Mouse (Mus musculus) layer of hippocampus, adult 11-12 months (tissue): ENCODE measurements at regions not wholly inside any gene's neighbourhood (a gene's known extent, or its start where the extent isn't known, plus 50 kb on each side); places are given as distances from the start of the nearest gene placed in this dataset.

Experiments used
- DNase-seq: peaks from one replicate; pipeline ENCODE4 v3.0.0; 2022; ENCODE audit warnings: low spot score

- no peak for DNase-seq
Measured at GRCm38 (mm10) chr1:137635781-137636180, 539.7 kb downstream of the Ptprc start.

GRCm38 (mm10) chr1:137631546-137631945 lies 544.0 kb downstream of the Ptprc start:
- DNase-seq = no peak

- no peak for DNase-seq
Measured at GRCm38 (mm10) chr1:137620672-137621071, 554.8 kb downstream of the Ptprc start.

- DNase-seq = peak; percentile 41
Measured at GRCm38 (mm10) chr1:137618231-137618630, 557.3 kb downstream of the Ptprc start.

- DNase-seq = peak; percentile 21
Measured at GRCm38 (mm10) chr1:137617513-137617912, 558.0 kb downstream of the Ptprc start.

- no peak for DNase-seq
Measured at GRCm38 (mm10) chr1:137606716-137607115, 568.8 kb downstream of the Ptprc start.

- DNase-seq = no peak
Measured at GRCm38 (mm10) chr1:137605890-137606663, 569.4 kb downstream of the Ptprc start.

GRCm38 (mm10) chr1:137593732-137594131 lies 581.8 kb downstream of the Ptprc start:
- DNase-seq = no peak

GRCm38 (mm10) chr1:137591891-137592290 lies 583.6 kb downstream of the Ptprc start:
- DNase-seq = no peak

- no peak for DNase-seq
Measured at GRCm38 (mm10) chr1:137591295-137591694, 584.2 kb downstream of the Ptprc start.

- no peak for DNase-seq
Measured at GRCm38 (mm10) chr1:137588304-137589300, 586.9 kb downstream of the Ptprc start.

GRCm38 (mm10) chr1:137587481-137588228 lies 587.9 kb downstream of the Ptprc start:
- DNase-seq = no peak

GRCm38 (mm10) chr1:137584696-137585095 lies 590.8 kb downstream of the Ptprc start:
- DNase-seq = no peak

GRCm38 (mm10) chr1:137584104-137584675 lies 591.3 kb downstream of the Ptprc start:
- no peak for DNase-seq

GRCm38 (mm10) chr1:137577639-137578038 lies 597.9 kb downstream of the Ptprc start:
- no peak for DNase-seq

- no peak for DNase-seq
Measured at GRCm38 (mm10) chr1:137576174-137576573, 599.3 kb downstream of the Ptprc start.

- DNase-seq = no peak
Measured at GRCm38 (mm10) chr1:137575380-137575779, 600.1 kb downstream of the Ptprc start.

- no peak for DNase-seq
Measured at GRCm38 (mm10) chr1:137571905-137572865, 603.3 kb downstream of the Ptprc start.

- DNase-seq = no peak
Measured at GRCm38 (mm10) chr1:137571190-137571904, 604.2 kb downstream of the Ptprc start.

GRCm38 (mm10) chr1:137567526-137567925 lies 607.3 kb upstream of the Nr5a2 start:
- no peak for DNase-seq
